Mouse (Mus musculus) midbrain, embryonic 11.5 days (tissue): Measurements from ENCODE around the gene Rab27a. TPM values are rescaled to one million over a fixed set of nuclear protein-coding genes. Genes with fewer than 3 reads are reported as not detected.

ENCODE experiments used
- ATAC-seq: fragments of 200-750 bp; cut with Nextera tagmentation; 2 replicates; pipeline ENCODE4 v1.8.0; 2017; ENCODE audit warnings: moderate TSS enrichment, moderate library complexity; ENCODE audit not compliant: low FRiP score
- DNase-seq: peaks from one replicate; pipeline ENCODE4 v3.0.0; 2015; ENCODE audit warnings: low spot score; ENCODE audit errors: missing footprints
- H3K27ac ChIP-seq: fragments of 300-500 bp; sonication (generic); 2 replicates; pipeline ENCODE4 v1.5.1; 2014; ENCODE audit warnings: low read depth, low read length
- H3K27me3 ChIP-seq: fragments of 300-500 bp; sonication (generic); 2 replicates; pipeline ENCODE4 v1.6.1; 2014; ENCODE audit warnings: mild to moderate bottlenecking, low read length, moderate library complexity, mixed read lengths; ENCODE audit not compliant: control insufficient read depth, insufficient read depth
- H3K36me3 ChIP-seq: fragments of 300-500 bp; sonication (generic); 2 replicates; pipeline ENCODE4 v1.6.1; 2014; ENCODE audit warnings: mild to moderate bottlenecking, low read length, moderate library complexity, mixed read lengths; ENCODE audit not compliant: control insufficient read depth, insufficient read depth
- H3K4me1 ChIP-seq: fragments of 300-500 bp; sonication (generic); 2 replicates; pipeline ENCODE4 v1.6.1; 2014; ENCODE audit warnings: low read length; ENCODE audit not compliant: control insufficient read depth, insufficient read depth
- H3K4me2 ChIP-seq: fragments of 300-500 bp; sonication (generic); 2 replicates; pipeline ENCODE4 v1.6.1; 2014; ENCODE audit warnings: mild to moderate bottlenecking, moderate library complexity
- H3K4me3 ChIP-seq: fragments of 300-500 bp; sonication (generic); 2 replicates; pipeline ENCODE4 v1.5.1; 2014; ENCODE audit warnings: low read depth, low read length
- H3K9ac ChIP-seq: fragments of 300-500 bp; sonication (generic); 2 replicates; pipeline ENCODE4 v1.6.1; 2014; ENCODE audit warnings: low read length
- H3K9me3 ChIP-seq: fragments of 300-500 bp; sonication (generic); 2 replicates; pipeline ENCODE4 v1.6.1; 2016; ENCODE audit warnings: low read length; ENCODE audit not compliant: control insufficient read depth
- WGBS: fragments of 180-500 bp; shearing (Covaris S2); extraction: QIAGEN DNeasy Blood & Tissue Kit; methylation state at CpG from one replicate; pipeline ENCODE4 v1.1.7; 2014; 5-methylcytosine and 5-hydroxymethylcytosine counted together
- polyA plus RNA-seq: library from polyadenylated mRNA; unstranded; fragments of >200 nt; fragmentation: Nextera tagmentation; extraction: Ambion mirVana; gene quantifications from 2 replicates; pipeline ENCODE4 v1.2.1, GENCODE M21; 2014

Gene Rab27a
- polyA plus RNA-seq, 1 experiment from 2014 or later, result 0.55 TPM

GRCm38 (mm10) chr9:73094580-73094979 is 49.9 kb downstream of the Rab27a start:
- Histone ChIP-seq H3K36me3 (no peaks in the 10 kb centered on the region), H3K27ac (no peak overlapping the region), H3K4me3 (no peak overlapping the region), H3K4me1 (no peaks in the 10 kb centered on the region), H3K4me2 (no peak overlapping the region), H3K9ac (no peak overlapping the region), H3K27me3 (no peaks in the 10 kb centered on the region), H3K9me3 (no peaks in the 10 kb centered on the region)
- no peak for DNase-seq
- ATAC-seq, result 0 out of 2 replicates have a peak, but pooled peaks have one; percentile 64
- 56% methylated on average over 17 of the region's 17 CpGs for WGBS

- Histone ChIP-seq H3K27me3 (peaks cover 8% of the 10 kb centered on the region), H3K9me3 (no peaks in the 10 kb centered on the region), H3K36me3 (no peaks in the 10 kb centered on the region), H3K9ac (no peak overlapping the region), H3K4me2 (no peak overlapping the region), H3K4me3 (no peak overlapping the region), H3K27ac (no peak overlapping the region), H3K4me1 (no peaks in the 10 kb centered on the region)
- WGBS, result 89% methylated on average over 2 of the region's 2 CpGs
- DNase-seq (no peak), ATAC-seq (no peak)
These were observed 53.2 kb downstream of the Rab27a start for GRCm38 (mm10) chr9:73097898-73098297.

GRCm38 (mm10) chr9:73101536-73101935 is 56.9 kb downstream of the Rab27a start, which contains the start of gene Khdc3:
TSS of gene Khdc3 (plus strand) at chr9:73101836.
- Histone ChIP-seq H3K9me3 (no peaks in the 10 kb centered on the region), H3K4me1 (no peaks in the 10 kb centered on the region; the same call in 1 of the 2 replicates), H3K9ac (no peak within 1 kb of the TSS), H3K4me3 (no peak within 1 kb of the TSS), H3K27ac (no peak within 1 kb of the TSS), H3K36me3 (no peaks in the 10 kb centered on the region), H3K27me3 (peaks cover 21% of the 10 kb centered on the region), H3K4me2 (no peak within 1 kb of the TSS)
- WGBS, result 90% methylated on average over 5 of the region's 5 CpGs
- no peak for DNase-seq
- ATAC-seq, result no peak

- whole genome bisulfite sequencing, result 86% methylated on average over 4 of the region's 4 CpGs
- ATAC-seq, result no peak
- peak within 1 kb of the TSS; percentile 72 for H3K4me2 ChIP-seq
- H3K36me3 ChIP-seq, result no peaks in the 10 kb centered on the region
- peaks cover 21% of the 10 kb centered on the region for H3K27me3 ChIP-seq
- H3K9ac ChIP-seq, result peak within 1 kb of the TSS; percentile 68
- H3K4me3 ChIP-seq, result peak within 1 kb of the TSS; percentile 46
- H3K27ac ChIP-seq, result no peak within 1 kb of the TSS
- peak; percentile 41 for DNase-seq
- H3K9me3 ChIP-seq, result no peaks in the 10 kb centered on the region
- H3K4me1 ChIP-seq, result no peaks in the 10 kb centered on the region; the same call in 1 of the 2 replicates
These were observed 57.5 kb downstream of the Rab27a start, which contains the start of gene Gm20509 for GRCm38 (mm10) chr9:73102181-73102580. TSS of gene Gm20509 (plus strand) at chr9:73102470.

GRCm38 (mm10) chr9:73103159-73103879 is 58.7 kb downstream of the Rab27a start:
- H3K4me1 ChIP-seq, result no peaks in the 10 kb centered on the region; the same call in 1 of the 2 replicates
- peaks cover 21% of the 10 kb centered on the region for H3K27me3 ChIP-seq
- DNase-seq (peak; percentile 91), ATAC-seq (peak; percentile 64)
- peak overlapping the region; percentile 72 for H3K4me2 ChIP-seq
- peak overlapping the region; percentile 46 for H3K4me3 ChIP-seq
- H3K9me3 ChIP-seq, result no peaks in the 10 kb centered on the region
- H3K36me3 ChIP-seq, result no peaks in the 10 kb centered on the region
- H3K27ac ChIP-seq, result no peak overlapping the region
- peak overlapping the region; percentile 68 for H3K9ac ChIP-seq
- 7% methylated on average over 60 of the region's 60 CpGs for WGBS

- ATAC-seq, result no peak
- H3K36me3 ChIP-seq, result no peaks in the 10 kb centered on the region
- no peak for DNase-seq
- H3K27ac ChIP-seq, result no peak overlapping the region
- peak overlapping the region; percentile 46 for H3K4me3 ChIP-seq
- no peaks in the 10 kb centered on the region; the same call in 1 of the 2 replicates for H3K4me1 ChIP-seq
- WGBS, result 44% methylated on average over 5 of the region's 5 CpGs
- peaks cover 21% of the 10 kb centered on the region for H3K27me3 ChIP-seq
- H3K4me2 ChIP-seq, result peak overlapping the region; percentile 72
- peak overlapping the region; percentile 68; the same call in 1 of the 2 replicates for H3K9ac ChIP-seq
- no peaks in the 10 kb centered on the region for H3K9me3 ChIP-seq
These were observed 59.2 kb downstream of the Rab27a start for GRCm38 (mm10) chr9:73103880-73104198.

- H3K9ac ChIP-seq, result no peak overlapping the region
- H3K9me3 ChIP-seq, result no peaks in the 10 kb centered on the region
- H3K27ac ChIP-seq, result no peak overlapping the region
- ATAC-seq (no peak), DNase-seq (no peak)
- no peaks in the 10 kb centered on the region for H3K36me3 ChIP-seq
- H3K27me3 ChIP-seq, result peaks cover 21% of the 10 kb centered on the region
- 72% methylated on average over 1 of the region's 1 CpGs for whole genome bisulfite sequencing
- no peak overlapping the region for H3K4me3 ChIP-seq
- H3K4me2 ChIP-seq, result no peak overlapping the region
- no peaks in the 10 kb centered on the region; the same call in 1 of the 2 replicates for H3K4me1 ChIP-seq
These were observed 60.5 kb downstream of the Rab27a start for GRCm38 (mm10) chr9:73105141-73105540.

- H3K27me3 ChIP-seq, result peaks cover 21% of the 10 kb centered on the region
- DNase-seq, result peak; percentile 49
These were observed 61.1 kb downstream of the Rab27a start for GRCm38 (mm10) chr9:73105771-73106170.

More at GRCm38 (mm10) chr9:73105771-73106170, 61.1 kb downstream of the Rab27a start:
- no peak for ATAC-seq
- H3K4me3 ChIP-seq, result no peak overlapping the region
- no peak overlapping the region for H3K27ac ChIP-seq
- no peak overlapping the region for H3K4me2 ChIP-seq
- no peaks in the 10 kb centered on the region; the same call in 1 of the 2 replicates for H3K4me1 ChIP-seq
- no peak overlapping the region for H3K9ac ChIP-seq
- H3K9me3 ChIP-seq, result no peaks in the 10 kb centered on the region
- no peaks in the 10 kb centered on the region for H3K36me3 ChIP-seq
